Mouse (Mus musculus) cerebellum, adult 2 months (tissue): ENCODE measurements around the gene Ccdc3.

Experiments used
- CTCF ChIP-seq: fragments of 200-500 bp; IDR thresholded peaks from 2 replicates; pipeline ENCODE4 v1.5.1; 2011; ENCODE audit warnings: low read depth, mild to moderate bottlenecking, control low read depth, low read length, moderate library complexity, borderline replicate concordance; ENCODE audit not compliant: insufficient read depth
- POLR2A ChIP-seq: fragments of 200-500 bp; IDR thresholded peaks from 2 replicates; pipeline ENCODE4 v1.6.1; 2011; ENCODE audit warnings: low read length, control low read depth, borderline replicate concordance; ENCODE audit not compliant: insufficient read depth

DNA sequence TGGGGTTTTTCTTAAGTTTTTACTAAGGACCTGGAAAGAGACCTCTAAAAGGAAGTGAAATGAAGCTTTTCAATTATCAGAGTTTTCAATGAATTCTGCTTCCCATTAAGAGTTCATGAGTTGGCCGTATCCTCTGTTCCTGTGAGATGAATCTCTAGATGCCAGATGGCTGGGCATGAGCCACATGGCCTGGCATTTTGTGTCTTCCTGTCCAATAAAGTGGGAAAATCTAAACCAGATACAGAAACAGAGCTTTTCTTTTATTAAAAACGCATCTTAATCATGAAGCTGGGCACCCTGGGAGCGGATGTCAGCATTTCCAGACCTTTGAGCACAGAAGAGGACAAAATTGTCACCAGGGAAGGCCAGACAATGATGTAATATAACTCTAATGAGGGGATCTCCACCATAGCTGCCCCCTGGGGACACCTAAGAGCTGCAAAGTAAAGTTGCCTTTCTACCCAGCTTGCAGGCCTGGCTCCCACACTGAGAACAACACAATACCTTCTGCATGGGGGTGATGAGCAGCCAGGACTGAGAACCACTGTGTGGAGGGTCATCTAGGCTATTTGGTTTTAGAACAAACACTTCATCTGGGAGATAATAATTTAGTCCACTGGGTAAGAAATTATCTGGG, 99.4 kb downstream of the Ccdc3 start:
- TF ChIP-seq POLR2A: no peak
- TF ChIP-seq CTCF: no peak
